ENCODE assay signal across 9 mouse cellular contexts in the genomic region with DNA sequence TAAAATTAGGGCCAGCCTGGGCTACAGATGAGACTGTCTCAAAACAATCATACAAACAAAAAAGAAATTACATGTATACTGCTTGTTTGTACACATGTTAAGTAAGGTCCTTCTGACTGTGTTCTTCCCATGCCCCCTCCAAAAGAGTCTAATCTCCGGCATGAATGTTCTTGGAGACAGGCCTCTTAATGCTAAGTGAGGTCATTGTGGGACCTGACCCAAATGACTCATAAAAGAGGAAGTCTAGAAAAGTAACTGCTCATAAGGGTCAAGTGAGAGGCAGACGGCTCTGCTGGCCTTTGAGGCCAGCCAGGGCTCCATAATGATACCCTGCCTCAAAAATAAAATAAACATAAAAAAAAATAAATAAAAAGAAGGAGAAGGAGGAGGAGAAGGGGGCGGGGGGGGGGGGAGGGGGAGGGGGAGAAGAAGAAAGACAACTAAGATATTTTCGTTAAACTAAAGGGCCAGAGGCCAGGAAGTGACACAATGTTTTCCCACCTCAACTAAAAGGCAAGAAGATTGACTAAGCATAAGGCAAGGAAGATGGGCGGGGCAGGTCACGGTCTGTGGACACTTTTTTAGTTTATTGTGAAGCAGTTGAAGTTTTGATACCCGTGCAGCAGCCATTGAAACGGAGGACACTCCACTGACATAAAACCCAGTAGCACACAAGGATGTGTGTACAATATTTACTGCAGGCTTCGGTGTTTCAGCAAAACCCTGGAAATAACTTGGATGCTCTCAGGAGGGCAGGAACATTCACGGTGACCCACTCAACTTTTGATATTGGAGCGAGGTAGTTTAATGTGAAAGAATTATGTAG. TPM values are rescaled to one million over a fixed set of nuclear protein-coding genes. Genes with fewer than 3 reads are reported as not detected.
A peak's percentile ranks its signal among the peaks of the same experiment; 100 is the strongest.
DNase-seq lines count a peak whose midpoint lies in the region; ATAC-seq and TF ChIP-seq lines count a peak whose summit lies in the region.
"Had no signal": no experiment of that assay in that cellular context is flagged by ENCODE, and none has a peak within 500 bp of the region (broad histone marks: within the 10 kb centered on the region; RNA-seq: fewer than 3 reads in every experiment).

No protein-coding gene starts in this region.

- no peak for TF ChIP-seq POLR2A in embryonic fibroblast, embryonic 13.5 days (IDR thresholded peaks at IDR 0.05; ENCODE audit: low read depth, low read length)

- H3K9ac ChIP-seq in intestine, embryonic 15.5 days = no peak overlapping the region

- H3K36me3 ChIP-seq in intestine, embryonic 15.5 days = no peaks in the 10 kb centered on the region

- H3K4me1 ChIP-seq in embryonic fibroblast, embryonic 13.5 days (ENCODE audit: control insufficient read depth, insufficient read depth, low read length) = peaks cover 9% of the 10 kb centered on the region
- peaks cover 12% of the 10 kb centered on the region for H3K4me1 ChIP-seq in intestine, embryonic 15.5 days (replicated peaks)

- H3K27me3 ChIP-seq in intestine, embryonic 15.5 days (replicated peaks) = no peaks in the 10 kb centered on the region

- H3K4me2 ChIP-seq in intestine, embryonic 15.5 days (replicated peaks) = no peak overlapping the region; the same call in 1 of the 2 replicates

- H3K9me3 ChIP-seq in intestine, embryonic 15.5 days = no peaks in the 10 kb centered on the region

- peak overlapping the region; percentile 63 for H3K27ac ChIP-seq in embryonic fibroblast, embryonic 13.5 days (ENCODE audit: insufficient read depth, low read length)
- H3K27ac ChIP-seq in intestine, embryonic 15.5 days = peak overlapping the region; percentile 45

- no peak overlapping the region for H3K4me3 ChIP-seq in embryonic fibroblast, embryonic 13.5 days (ENCODE audit: insufficient read depth, low read length)
- H3K4me3 ChIP-seq in intestine, embryonic 15.5 days (replicated peaks) = no peak overlapping the region

- 55% methylated on average over 10 of the region's 11 CpGs for WGBS in intestine, embryonic 15.5 days

- no peak for ATAC-seq in intestine, embryonic 15.5 days
- ATAC-seq in megakaryocyte progenitor cell, adult 5-6 weeks (replicated peaks; ENCODE audit: poor library complexity) = peak; percentile 44
- ATAC-seq in CD4-positive, CD25-positive, alpha-beta regulatory T cell, adult 4 months = no peak

- DNase-seq in kidney, postnatal 36 days = peak; percentile 24 to 47
- no peak for DNase-seq in kidney, postnatal 4 days
- no peak for DNase-seq in cerebellum, postnatal 10 days
- no peak for DNase-seq in yolk sac, embryonic 10.5 days (ENCODE audit: low spot score)

- TF ChIP-seq CTCF in embryonic fibroblast, embryonic 13.5 days (IDR thresholded peaks at IDR 0.05; ENCODE audit: borderline replicate concordance, insufficient read depth, low read length) = no peak

RNA-seq across cellular contexts. Expression of a gene that starts 6.6 kb away (rescaled TPM):
- 21.0 and 23.3 TPM in 2 replicates for polyA plus RNA-seq in embryonic fibroblast, embryonic 13.5 days (2011; ENCODE audit: insufficient read length, low read depth, missing spikeins)
- 16.5 and 17.2 TPM in 2 replicates for polyA plus RNA-seq in intestine, embryonic 15.5 days (2015; fragmentation: Nextera tagmentation; extraction: Ambion mirVana)
- total RNA-seq in megakaryocyte progenitor cell, adult 5-6 weeks (2015) = 30.4 and 34.9 TPM in 2 replicates
- total RNA-seq in megakaryocyte progenitor cell, adult 5-6 weeks (2017) = 25.4 and 30.7 TPM in 2 replicates
- 10 to 100 TPM; 29.0 to 60.4 TPM for polyA plus RNA-seq in CD4-positive, CD25-positive, alpha-beta regulatory T cell, adult 4 months (2017; shearing (Covaris generic))

RNA-seq across cellular contexts. Expression of a gene that starts 31.4 kb away (rescaled TPM):
- not detected in 2 replicates for polyA plus RNA-seq in embryonic fibroblast, embryonic 13.5 days (2011; ENCODE audit: insufficient read length, low read depth, missing spikeins)
- polyA plus RNA-seq in intestine, embryonic 15.5 days (2015; fragmentation: Nextera tagmentation; extraction: Ambion mirVana) = not detected in 2 replicates
- total RNA-seq in megakaryocyte progenitor cell, adult 5-6 weeks (2015) = not detected in 2 replicates
- not detected in 2 replicates for total RNA-seq in megakaryocyte progenitor cell, adult 5-6 weeks (2017)
- polyA plus RNA-seq in CD4-positive, CD25-positive, alpha-beta regulatory T cell, adult 4 months (2017; shearing (Covaris generic)) = not detected
- polyA plus RNA-seq: brain, embryonic 14.5 days had no signal

RNA-seq across cellular contexts. Expression of a gene that starts 35.6 kb away (rescaled TPM):
- polyA plus RNA-seq in embryonic fibroblast, embryonic 13.5 days (2011; ENCODE audit: insufficient read length, low read depth, missing spikeins) = 13.2 and 19.5 TPM in 2 replicates
- 48.8 and 50.4 TPM in 2 replicates for polyA plus RNA-seq in intestine, embryonic 15.5 days (2015; fragmentation: Nextera tagmentation; extraction: Ambion mirVana)
- 2.3 and 4.0 TPM in 2 replicates for total RNA-seq in megakaryocyte progenitor cell, adult 5-6 weeks (2015)
- 1.4 and 2.2 TPM in 2 replicates for total RNA-seq in megakaryocyte progenitor cell, adult 5-6 weeks (2017)
- 1 to 10 TPM; 4.5 to 6.0 TPM for polyA plus RNA-seq in CD4-positive, CD25-positive, alpha-beta regulatory T cell, adult 4 months (2017; shearing (Covaris generic))

RNA-seq across cellular contexts. Expression of a gene that starts 56.5 kb away (rescaled TPM):
- 23.6 and 24.8 TPM in 2 replicates for polyA plus RNA-seq in embryonic fibroblast, embryonic 13.5 days (2011; ENCODE audit: insufficient read length, low read depth, missing spikeins)
- polyA plus RNA-seq in intestine, embryonic 15.5 days (2015; fragmentation: Nextera tagmentation; extraction: Ambion mirVana) = 10.3 and 11.2 TPM in 2 replicates
- 15.5 and 19.6 TPM in 2 replicates for total RNA-seq in megakaryocyte progenitor cell, adult 5-6 weeks (2015)
- 11.1 and 11.9 TPM in 2 replicates for total RNA-seq in megakaryocyte progenitor cell, adult 5-6 weeks (2017)
- 1 to 10 TPM; 7.5 to 9.0 TPM for polyA plus RNA-seq in CD4-positive, CD25-positive, alpha-beta regulatory T cell, adult 4 months (2017; shearing (Covaris generic))

Comparison
In these comparisons a context has a peak if more than half of its experiments do, and no peak if none do; other contexts are left out.
1. DNase-seq: peak in kidney, postnatal 36 days (2 of 2); none in kidney, postnatal 4 days (0 of 2), cerebellum, postnatal 10 days (0 of 2) and yolk sac, embryonic 10.5 days (single experiment).